Mouse (Mus musculus) megakaryocyte, embryonic 14.5 days (primary cell): Measurements from ENCODE around the gene Ypel3.

Experiments used
- FLI1 ChIP-seq: IDR thresholded peaks from 2 replicates; pipeline ENCODE4 v1.6.1; 2012; ENCODE audit warnings: low read length, inconsistent platforms, mixed read lengths
- GATA1 ChIP-seq: IDR thresholded peaks from 3 replicates; pipeline ENCODE4 v1.6.1; 2012; ENCODE audit warnings: mixed read lengths, low read length, inconsistent platforms, borderline replicate concordance

DNA sequence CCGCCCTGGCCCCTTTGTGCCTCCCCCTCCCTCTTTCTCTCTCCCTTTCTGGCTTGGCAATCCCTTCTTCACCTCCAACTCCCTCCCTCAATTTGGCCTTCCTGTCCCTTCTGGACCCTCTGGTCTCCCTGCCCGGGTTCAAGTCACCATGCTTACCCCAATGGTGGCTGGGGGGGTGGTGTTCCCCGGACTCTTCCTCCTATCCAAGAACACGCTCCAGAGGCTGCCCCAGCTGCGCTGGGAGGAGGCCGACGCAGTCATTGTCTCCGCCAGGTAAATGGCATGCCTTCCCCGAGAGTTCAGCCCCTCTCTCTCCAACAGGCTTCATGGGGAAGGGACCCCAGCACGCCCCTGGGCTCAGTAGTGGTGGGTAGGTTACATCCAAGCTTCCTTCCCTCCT lies 47.2 kb downstream of the Ypel3 start:
- TF ChIP-seq GATA1, result no peak
- no peak for TF ChIP-seq FLI1
